In genomic region chr7:129778842-129779421, GRCm38 (mm10) we compare ENCODE assay signal across 10 mouse cellular contexts.
DNase-seq lines count a peak whose midpoint lies in the region; ATAC-seq and TF ChIP-seq lines count a peak whose summit lies in the region.
"Had no signal": no experiment of that assay in that cellular context is flagged by ENCODE, and none has a peak within 500 bp of the region (broad histone marks: within the 10 kb centered on the region; RNA-seq: fewer than 3 reads in every experiment).

No protein-coding gene starts in this region.

- H3K9ac ChIP-seq in forebrain, embryonic 13.5 days: peak overlapping the region; percentile 14; the same call in 1 of the 2 replicates
- H3K9ac ChIP-seq in neural tube, embryonic 13.5 days: no peak overlapping the region
- H3K9ac ChIP-seq: embryonic facial prominence, embryonic 12.5 days had no signal

- peak overlapping the region; percentile 78 for H3K27ac ChIP-seq in forebrain, embryonic 13.5 days
- H3K27ac ChIP-seq in neural tube, embryonic 13.5 days (replicated peaks): peak overlapping the region; percentile 23; the same call in 1 of the 2 replicates
- H3K27ac ChIP-seq in kidney, adult 2 months (ENCODE audit: insufficient read depth, low read depth, low read length): no peak overlapping the region
- H3K27ac ChIP-seq: embryonic facial prominence, embryonic 12.5 days; kidney, postnatal 0 days had no signal

- intact Hi-C loops in heart, postnatal 36 days (cut with DNase I): no loop called here

- peaks cover 10% of the 10 kb centered on the region; the same call in 1 of the 2 replicates for H3K27me3 ChIP-seq in forebrain, embryonic 13.5 days
- H3K27me3 ChIP-seq in neural tube, embryonic 13.5 days: peaks cover 43% of the 10 kb centered on the region
- 0 out of 2 replicates have a peak, but pooled peaks cover 2% of the 10 kb centered on the region for H3K27me3 ChIP-seq in kidney, adult 2 months (replicated peaks; ENCODE audit: control insufficient read depth, insufficient read depth, low read length)
- H3K27me3 ChIP-seq: embryonic facial prominence, embryonic 12.5 days had no signal

- DNase-seq in adrenal gland, postnatal 14 days: peak; percentile 71
- peak; percentile 33 to 42 for DNase-seq in layer of hippocampus, postnatal 25 days (ENCODE audit: extremely low spot score in 1 of 2, low spot score in 1 of 2)
- DNase-seq in kidney, postnatal 25 days: no peak
- DNase-seq in kidney, adult 2 months: no peak
- DNase-seq in embryo, embryonic 11 days: no peak
- no peak for DNase-seq in heart, postnatal 36 days

- no peak overlapping the region for H3K4me3 ChIP-seq in forebrain, embryonic 13.5 days
- no peak overlapping the region for H3K4me3 ChIP-seq in neural tube, embryonic 13.5 days
- no peak overlapping the region for H3K4me3 ChIP-seq in kidney, adult 2 months (ENCODE audit: insufficient read depth, low read depth, low read length)
- H3K4me3 ChIP-seq: embryonic facial prominence, embryonic 12.5 days had no signal

- no peaks in the 10 kb centered on the region for H3K9me3 ChIP-seq in forebrain, embryonic 13.5 days (replicated peaks)
- H3K9me3 ChIP-seq in neural tube, embryonic 13.5 days: no peaks in the 10 kb centered on the region
- H3K9me3 ChIP-seq: embryonic facial prominence, embryonic 12.5 days had no signal

- H3K36me3 ChIP-seq in forebrain, embryonic 13.5 days (ENCODE audit: poor library complexity, severe bottlenecking): no peaks in the 10 kb centered on the region
- H3K36me3 ChIP-seq in neural tube, embryonic 13.5 days: no peaks in the 10 kb centered on the region
- H3K36me3 ChIP-seq in kidney, adult 2 months (ENCODE audit: control insufficient read depth, insufficient read depth, low read length): no peaks in the 10 kb centered on the region
- H3K36me3 ChIP-seq: embryonic facial prominence, embryonic 12.5 days had no signal

- H3K4me1 ChIP-seq in forebrain, embryonic 13.5 days: peaks cover 36% of the 10 kb centered on the region
- H3K4me1 ChIP-seq in neural tube, embryonic 13.5 days (replicated peaks): peaks cover 27% of the 10 kb centered on the region
- no peaks in the 10 kb centered on the region for H3K4me1 ChIP-seq in kidney, adult 2 months (ENCODE audit: control insufficient read depth, insufficient read depth, low read length)

- peak overlapping the region; percentile 43 for H3K4me2 ChIP-seq in forebrain, embryonic 13.5 days
- peak overlapping the region; percentile 9 for H3K4me2 ChIP-seq in neural tube, embryonic 13.5 days
- H3K4me2 ChIP-seq: embryonic facial prominence, embryonic 12.5 days had no signal

- 23% methylated on average over 13 of the region's 13 CpGs for WGBS in forebrain, embryonic 13.5 days
- 19% methylated on average over 13 of the region's 13 CpGs for WGBS in neural tube, embryonic 13.5 days
- 57% methylated on average over 13 of the region's 13 CpGs for WGBS in kidney, adult 2 months

- ATAC-seq in forebrain, embryonic 13.5 days: peak; percentile 90
- ATAC-seq in neural tube, embryonic 13.5 days (ENCODE audit: low read depth): peak; percentile 91

- no peak for TF ChIP-seq CTCF in kidney, adult 2 months (conservative IDR thresholded peaks at IDR 0.05; ENCODE audit: insufficient read depth, insufficient read length, low read depth, low read length)

- no peak for TF ChIP-seq POLR2A in kidney, adult 2 months (IDR thresholded peaks at IDR 0.05; ENCODE audit: low read depth, low read length)

Comparison
In these comparisons a context has a peak if more than half of its experiments do, and no peak if none do; other contexts are left out.
1. DNase-seq: peak in adrenal gland, postnatal 14 days (single experiment) and layer of hippocampus, postnatal 25 days (2 of 2); none in kidney, postnatal 25 days (0 of 2), kidney, adult 2 months (single experiment), embryo, embryonic 11 days (single experiment) and heart, postnatal 36 days (0 of 2).